Mouse (Mus musculus) hindbrain, postnatal 0 days (tissue): ENCODE data around the gene Zfp366. TPM values are rescaled to one million over a fixed set of nuclear protein-coding genes. Genes with fewer than 3 reads are reported as not detected.

ENCODE experiments used
- ATAC-seq: fragments of 200-750 bp; cut with Nextera tagmentation; 2 replicates; pipeline ENCODE4 v1.8.0; 2017; ENCODE audit warnings: mild to moderate bottlenecking, moderate TSS enrichment, moderate library complexity
- DNase-seq: peaks from one replicate; pipeline ENCODE4 v3.0.0-alpha.2; 2015; ENCODE audit warnings: low spot score
- H3K27ac ChIP-seq: fragments of 300-500 bp; sonication (generic); 2 replicates; pipeline ENCODE4 v1.5.1; 2014; ENCODE audit warnings: mild to moderate bottlenecking
- H3K27me3 ChIP-seq: fragments of 300-500 bp; sonication (generic); 2 replicates; pipeline ENCODE4 v1.6.1; 2014; ENCODE audit warnings: low read length, mixed read lengths; ENCODE audit not compliant: insufficient read depth
- H3K36me3 ChIP-seq: fragments of 300-500 bp; sonication (generic); 2 replicates; pipeline ENCODE4 v1.6.1; 2014; ENCODE audit warnings: low read length, mixed read lengths; ENCODE audit not compliant: insufficient read depth
- H3K4me1 ChIP-seq: fragments of 300-500 bp; sonication (generic); 2 replicates; pipeline ENCODE4 v1.6.1; 2014; ENCODE audit warnings: antibody characterized with exemption, low read length, mixed read lengths; ENCODE audit not compliant: insufficient read depth
- H3K4me2 ChIP-seq: fragments of 300-500 bp; sonication (generic); 2 replicates; pipeline ENCODE4 v1.6.1; 2014; ENCODE audit warnings: low read depth, mild to moderate bottlenecking, low read length, moderate library complexity, mixed read lengths
- H3K4me3 ChIP-seq: fragments of 300-500 bp; sonication (generic); 2 replicates; pipeline ENCODE4 v1.5.1; 2014; ENCODE audit warnings: low read length
- H3K9ac ChIP-seq: fragments of 300-500 bp; sonication (generic); replicated peaks from 2 replicates; pipeline ENCODE4 v1.6.1; 2014; ENCODE audit warnings: mild to moderate bottlenecking, low read length, moderate library complexity, mixed read lengths
- H3K9me3 ChIP-seq: fragments of 300-500 bp; sonication (generic); 2 replicates; pipeline ENCODE4 v1.6.1; 2016; ENCODE audit warnings: low read length, mixed read lengths
- CTCF ChIP-seq: IDR thresholded peaks from 2 replicates; pipeline ENCODE4 v1.5.1; 2016; ENCODE audit warnings: antibody characterized with exemption, control low read depth, low read depth
- WGBS: fragments of 180-500 bp; shearing (Covaris S2); extraction: QIAGEN DNeasy Blood & Tissue Kit; methylation state at CpG from one replicate; pipeline ENCODE4 v1.1.7; 2014; 5-methylcytosine and 5-hydroxymethylcytosine counted together
- polyA plus RNA-seq: library from polyadenylated mRNA; unstranded; fragments of >200 nt; fragmentation: Nextera tagmentation; extraction: Ambion mirVana; gene quantifications from 2 replicates; pipeline ENCODE4 v1.2.1, GENCODE M21; 2015
- total RNA-seq: library from RNA; depleted of rRNA; stranded (reverse); fragments of >200 nt; gene quantifications from 2 replicates; pipeline ENCODE4 v1.2.3, GENCODE M21; 2014

Zfp366 gene
- total and polyA plus RNA-seq, 2 experiments from 2014 or later = 0.30 to 2.2 TPM

DNA sequence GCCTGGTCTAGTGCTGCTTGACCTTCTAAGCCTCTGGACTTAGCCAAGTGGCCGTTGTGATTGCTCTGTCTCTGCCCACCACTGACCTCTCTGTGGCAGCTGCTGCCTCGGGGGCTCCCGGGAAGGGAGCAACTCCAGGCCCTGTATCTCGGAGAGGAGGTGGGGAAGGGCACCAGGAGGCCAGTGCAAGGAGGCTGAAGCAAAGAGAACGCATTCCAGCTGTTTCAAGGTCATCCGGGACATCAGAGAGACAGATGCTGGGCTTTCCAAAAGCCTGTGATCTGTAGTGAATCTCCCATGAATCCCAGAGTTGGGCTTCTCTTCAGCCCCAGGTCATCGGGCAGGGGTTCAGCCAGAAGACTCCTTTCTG, 54.5 kb downstream of the Zfp366 start:
- Histone ChIP-seq H3K4me3 (no peak overlapping the region), H3K27ac (peak overlapping the region; percentile 64; the same call in 1 of the 2 replicates), H3K4me2 (no peak overlapping the region), H3K4me1 (peaks cover 13% of the 10 kb centered on the region; the same call in 1 of the 2 replicates), H3K9me3 (no peaks in the 10 kb centered on the region), H3K36me3 (no peaks in the 10 kb centered on the region), H3K27me3 (no peaks in the 10 kb centered on the region), H3K9ac (no peak overlapping the region)
- peak; percentile 31; the same call in 1 of the 2 replicates for ATAC-seq
- TF ChIP-seq CTCF = no peak
- no peak for DNase-seq
- 23% methylated on average over 7 of the region's 7 CpGs for WGBS

- H3K4me2 ChIP-seq = no peak overlapping the region
- ATAC-seq = no peak
- H3K27ac ChIP-seq = peak overlapping the region; percentile 64; the same call in 1 of the 2 replicates
- no peak for DNase-seq
- H3K27me3 ChIP-seq = no peaks in the 10 kb centered on the region
- TF ChIP-seq CTCF = no peak
- WGBS = 27% methylated on average over 6 of the region's 6 CpGs
- H3K36me3 ChIP-seq = no peaks in the 10 kb centered on the region
- H3K4me3 ChIP-seq = no peak overlapping the region
- no peak overlapping the region for H3K9ac ChIP-seq
- H3K9me3 ChIP-seq = no peaks in the 10 kb centered on the region
- peaks cover 13% of the 10 kb centered on the region; the same call in 1 of the 2 replicates for H3K4me1 ChIP-seq
Measured at GRCm38 (mm10) chr13:99239741-99240140, 55.1 kb downstream of the Zfp366 start.

DNA sequence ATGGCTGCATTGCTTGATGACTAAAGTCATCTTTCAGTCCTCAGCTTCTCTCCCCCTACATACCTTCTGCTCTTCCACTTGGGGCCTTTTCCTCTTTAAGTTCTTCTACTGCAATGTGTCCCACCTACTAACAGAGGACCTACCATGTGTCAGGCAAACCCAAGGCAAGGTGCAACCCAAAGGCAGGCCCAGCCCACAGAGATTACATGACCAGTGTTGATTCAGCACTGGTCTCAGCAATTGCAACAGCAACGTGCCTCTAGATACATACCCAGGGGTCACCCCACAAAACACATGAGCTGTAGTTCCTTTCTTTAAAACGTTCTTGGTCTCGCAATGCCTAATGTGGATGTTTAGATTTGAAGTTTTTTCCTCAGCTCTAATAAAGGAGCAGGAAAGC, 57.4 kb downstream of the Zfp366 start:
- DNase-seq = no peak
- no peak overlapping the region for H3K4me3 ChIP-seq
- ATAC-seq = no peak
- TF ChIP-seq CTCF = no peak
- no peak overlapping the region for H3K4me2 ChIP-seq
- 80% methylated on average over 3 of the region's 3 CpGs for WGBS
- H3K36me3 ChIP-seq = no peaks in the 10 kb centered on the region
- H3K9ac ChIP-seq = no peak overlapping the region
- H3K4me1 ChIP-seq = peaks cover 13% of the 10 kb centered on the region; the same call in 1 of the 2 replicates
- no peak overlapping the region for H3K27ac ChIP-seq
- H3K9me3 ChIP-seq = no peaks in the 10 kb centered on the region
- H3K27me3 ChIP-seq = no peaks in the 10 kb centered on the region

- Histone ChIP-seq H3K36me3 (no peaks in the 10 kb centered on the region), H3K9ac (no peak overlapping the region), H3K4me2 (no peak overlapping the region), H3K27ac (no peak overlapping the region), H3K9me3 (no peaks in the 10 kb centered on the region), H3K27me3 (no peaks in the 10 kb centered on the region), H3K4me3 (no peak overlapping the region), H3K4me1 (peaks cover 13% of the 10 kb centered on the region; the same call in 1 of the 2 replicates)
- TF ChIP-seq CTCF = no peak
- DNase-seq = no peak
- WGBS = 71% methylated on average over 4 of the region's 4 CpGs
- no peak for ATAC-seq
Measured at GRCm38 (mm10) chr13:99242895-99243294, 58.3 kb downstream of the Zfp366 start.

DNA sequence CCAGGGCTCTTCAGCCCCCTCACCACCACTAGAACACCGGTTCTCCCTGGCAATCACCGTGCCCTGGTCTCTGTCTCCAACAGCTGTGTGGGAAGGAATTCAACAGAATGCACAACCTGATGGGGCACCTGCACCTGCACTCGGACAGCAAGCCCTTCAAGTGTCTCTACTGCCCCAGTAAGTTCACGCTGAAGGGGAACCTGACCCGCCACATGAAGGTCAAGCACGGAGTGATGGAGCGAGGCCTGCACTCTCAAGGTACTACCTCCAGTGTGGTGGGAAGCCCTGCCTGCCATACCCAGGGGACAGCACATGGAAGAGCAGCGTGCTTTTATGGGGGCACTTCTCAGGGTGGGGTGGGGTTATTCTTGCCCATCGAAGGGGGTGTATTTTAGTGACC, 59.2 kb downstream of the Zfp366 start:
- ATAC-seq (no peak), DNase-seq (no peak)
- Histone ChIP-seq H3K27me3 (no peaks in the 10 kb centered on the region), H3K9me3 (no peaks in the 10 kb centered on the region), H3K4me1 (peaks cover 5% of the 10 kb centered on the region; the same call in 1 of the 2 replicates), H3K4me2 (no peak overlapping the region), H3K4me3 (no peak overlapping the region), H3K36me3 (no peaks in the 10 kb centered on the region), H3K9ac (no peak overlapping the region), H3K27ac (no peak overlapping the region)
- WGBS = 90% methylated on average over 9 of the region's 9 CpGs
- TF ChIP-seq CTCF = no peak

DNA sequence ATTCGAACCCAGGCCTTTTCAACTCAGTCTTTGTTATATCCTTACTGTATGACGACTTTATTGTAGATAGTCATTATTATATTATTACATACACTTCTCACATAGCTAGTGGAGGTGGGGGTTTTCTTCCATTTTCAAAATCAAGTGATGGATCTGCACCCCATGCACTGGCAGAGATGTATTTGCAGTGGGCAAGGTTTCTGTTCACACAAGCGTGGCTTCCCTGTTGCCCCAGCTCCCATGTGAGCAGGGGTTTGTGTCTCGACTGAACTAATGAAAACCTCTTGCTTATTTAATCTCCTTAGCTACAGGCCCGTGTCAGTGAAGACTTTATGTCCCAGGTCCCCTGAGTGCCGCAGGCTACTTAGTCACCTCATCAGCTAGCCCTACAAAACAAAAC, 59.8 kb downstream of the Zfp366 start:
- no peak for TF ChIP-seq CTCF
- no peak overlapping the region for H3K9ac ChIP-seq
- H3K4me2 ChIP-seq = no peak overlapping the region
- no peaks in the 10 kb centered on the region for H3K4me1 ChIP-seq
- H3K36me3 ChIP-seq = no peaks in the 10 kb centered on the region
- H3K9me3 ChIP-seq = no peaks in the 10 kb centered on the region
- no peaks in the 10 kb centered on the region for H3K27me3 ChIP-seq
- ATAC-seq = no peak
- 55% methylated on average over 6 of the region's 6 CpGs for WGBS
- no peak for DNase-seq
- no peak overlapping the region for H3K27ac ChIP-seq
- H3K4me3 ChIP-seq = no peak overlapping the region

- no peak overlapping the region for H3K9ac ChIP-seq
- ATAC-seq (no peak), DNase-seq (no peak)
- no peaks in the 10 kb centered on the region for H3K4me1 ChIP-seq
- TF ChIP-seq CTCF = no peak
- 30% methylated on average over 3 of the region's 3 CpGs for WGBS
- H3K9me3 ChIP-seq = no peaks in the 10 kb centered on the region
- H3K27ac ChIP-seq = no peak overlapping the region
- no peaks in the 10 kb centered on the region for H3K27me3 ChIP-seq
- no peaks in the 10 kb centered on the region for H3K36me3 ChIP-seq
- no peak overlapping the region for H3K4me2 ChIP-seq
- no peak overlapping the region for H3K4me3 ChIP-seq
Measured at GRCm38 (mm10) chr13:99244896-99245295, 60.3 kb downstream of the Zfp366 start.
